Mouse (Mus musculus): ENCODE results near the gene Ptprn2. TPM values are rescaled to one million over a fixed set of nuclear protein-coding genes. Genes with fewer than 3 reads are reported as not detected.

Ptprn2 gene
- polyA plus RNA-seq, 1 experiment: 0.22 TPM

DNA sequence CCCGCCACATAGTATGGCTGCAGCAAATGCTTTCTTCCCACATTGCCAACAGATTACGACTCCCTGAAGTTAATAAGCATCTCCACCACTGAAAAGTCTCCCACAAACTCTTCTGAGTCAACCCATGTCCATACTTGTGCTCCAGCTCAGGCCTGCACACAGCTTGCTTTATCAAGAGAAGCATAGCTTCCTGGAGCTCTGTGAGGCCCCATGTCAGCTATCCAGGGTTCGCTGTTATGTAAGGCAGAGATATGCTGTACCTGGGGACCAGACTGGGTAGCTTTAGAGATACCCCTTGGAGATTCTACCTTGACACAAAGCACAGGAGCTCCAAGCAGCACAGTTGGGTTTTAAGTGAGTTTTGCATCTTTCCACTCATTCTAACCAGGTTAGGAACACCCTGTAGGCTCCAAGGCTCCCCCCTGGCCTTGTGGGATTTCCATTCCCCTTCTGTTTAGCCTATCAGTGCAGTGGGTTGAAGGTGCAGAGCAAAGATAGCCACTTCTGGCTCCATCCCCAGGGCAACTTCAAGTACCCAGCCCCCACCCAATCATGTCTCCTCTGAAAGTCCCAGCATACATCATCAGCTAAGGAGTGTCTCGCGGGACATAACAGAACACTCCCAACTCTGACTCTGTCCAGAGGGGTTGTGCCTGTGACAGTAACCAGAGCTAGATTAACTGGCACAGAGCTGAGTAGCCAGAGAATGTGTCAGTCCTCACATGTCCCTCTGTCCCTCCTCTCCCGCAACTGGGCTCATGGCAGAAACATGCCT lies 572.9 kb downstream of the Ptprn2 start:
- H3ac ChIP-seq (ENCODE audit: control insufficient read depth, insufficient read length): no peak overlapping the region
- H3K4me3 ChIP-seq: no peak overlapping the region
- H3K27me3 ChIP-seq (ENCODE audit: control insufficient read depth, insufficient read depth, insufficient read length): no peaks in the 10 kb centered on the region
- no peak for TF ChIP-seq POLR2AphosphoS2 (IDR thresholded peaks at IDR 0.05; ENCODE audit: insufficient read length, low read depth)
- TF ChIP-seq E2F4 (IDR thresholded peaks at IDR 0.05; ENCODE audit: insufficient read depth): no peak
- TF ChIP-seq MAX (IDR thresholded peaks at IDR 0.05; ENCODE audit: low read depth): no peak
- TF ChIP-seq MYOG (IDR thresholded peaks at IDR 0.05; ENCODE audit: control insufficient read depth in 1 of 3, insufficient read depth in 1 of 3, insufficient read length in 2 of 3, low read depth in 2 of 3): no peak
- TF ChIP-seq TCF12 (IDR thresholded peaks at IDR 0.05; ENCODE audit: insufficient read depth, poor library complexity, severe bottlenecking): no peak
- no peak for TF ChIP-seq POLR2A (IDR thresholded peaks at IDR 0.05; ENCODE audit: insufficient read length, low read depth)
- H3K79me2 ChIP-seq (ENCODE audit: control insufficient read depth, insufficient read depth): no peaks in the 10 kb centered on the region
- H3K4me2 ChIP-seq (ENCODE audit: low read depth): no peak overlapping the region
- no peaks in the 10 kb centered on the region for H3K36me3 ChIP-seq (ENCODE audit: control insufficient read depth, insufficient read depth)

DNA sequence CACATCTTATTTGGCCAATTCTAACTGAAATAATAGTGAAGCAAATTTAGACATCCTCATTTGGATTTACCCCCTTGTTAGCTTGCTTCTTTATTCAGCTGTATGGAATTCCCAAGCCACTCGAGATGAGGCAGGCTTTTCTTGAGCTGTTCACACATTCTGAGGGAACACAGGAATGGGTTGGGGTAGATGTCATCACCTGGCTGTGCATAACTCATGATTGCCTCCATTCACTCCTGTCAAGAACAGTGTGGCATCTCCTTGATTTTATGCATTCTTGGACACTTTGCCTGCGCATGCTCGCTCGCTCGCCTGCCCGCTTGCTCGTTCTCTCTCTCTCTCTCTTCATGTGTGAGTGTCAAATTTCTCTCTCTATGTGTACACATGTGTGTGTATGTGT lies 573.5 kb downstream of the Ptprn2 start:
- Histone ChIP-seq H3K4me2 (ENCODE audit: low read depth) (no peak overlapping the region), H3K4me3 (no peak overlapping the region), H3K36me3 (ENCODE audit: control insufficient read depth, insufficient read depth) (no peaks in the 10 kb centered on the region), H3K79me2 (ENCODE audit: control insufficient read depth, insufficient read depth) (no peaks in the 10 kb centered on the region), H3ac (ENCODE audit: control insufficient read depth, insufficient read length) (no peak overlapping the region), H3K27me3 (ENCODE audit: control insufficient read depth, insufficient read depth, insufficient read length) (no peaks in the 10 kb centered on the region)
- TF ChIP-seq TCF12 (IDR thresholded peaks at IDR 0.05; ENCODE audit: insufficient read depth, poor library complexity, severe bottlenecking) (no peak), MAX (IDR thresholded peaks at IDR 0.05; ENCODE audit: low read depth) (no peak), TCF3 (IDR thresholded peaks at IDR 0.05; ENCODE audit: insufficient read length, low read depth) (no peak), POLR2AphosphoS2 (IDR thresholded peaks at IDR 0.05; ENCODE audit: insufficient read length, low read depth) (no peak), E2F4 (IDR thresholded peaks at IDR 0.05; ENCODE audit: insufficient read depth) (no peak), SRF (IDR thresholded peaks at IDR 0.05; ENCODE audit: control insufficient read depth, insufficient read length, low read depth) (no peak), MYOD1 (IDR thresholded peaks at IDR 0.05; ENCODE audit: control insufficient read depth in 1 of 3, insufficient read length in 2 of 3, low read depth in 2 of 3) (no peak), POLR2A (IDR thresholded peaks at IDR 0.05; ENCODE audit: insufficient read length, low read depth) (no peak), REST (IDR thresholded peaks at IDR 0.05; ENCODE audit: insufficient read depth, insufficient read length) (no peak), MYOG (IDR thresholded peaks at IDR 0.05; ENCODE audit: control insufficient read depth in 1 of 3, insufficient read depth in 1 of 3, insufficient read length in 2 of 3, low read depth in 2 of 3) (no peak), CEBPB (IDR thresholded peaks at IDR 0.05; ENCODE audit: insufficient read depth, poor library complexity, severe bottlenecking) (no peak)

DNA sequence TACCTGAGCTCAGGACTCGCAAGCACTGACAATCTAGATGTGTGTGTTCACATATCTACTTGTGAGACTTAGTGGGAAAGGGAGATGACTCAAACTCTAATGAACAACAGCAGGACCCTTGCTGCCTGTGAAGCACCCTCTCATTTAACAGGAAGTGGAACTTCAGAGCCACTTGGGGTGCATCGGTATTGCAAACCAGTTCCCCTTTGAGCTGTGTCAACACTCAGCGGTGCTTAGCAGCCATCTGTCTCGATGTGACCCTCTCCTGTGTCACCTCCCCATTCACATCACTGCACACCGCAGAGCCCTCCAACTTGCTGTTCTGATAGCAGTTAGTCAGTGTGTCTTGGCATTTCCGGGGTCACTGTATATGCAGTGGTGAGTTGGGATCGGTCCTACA lies 592.1 kb downstream of the Ptprn2 start:
- no peak overlapping the region for H3K4me3 ChIP-seq
- no peak for TF ChIP-seq SRF (IDR thresholded peaks at IDR 0.05; ENCODE audit: control insufficient read depth, insufficient read length, low read depth)
- TF ChIP-seq MAX (IDR thresholded peaks at IDR 0.05; ENCODE audit: low read depth): no peak
- TF ChIP-seq POLR2AphosphoS2 (IDR thresholded peaks at IDR 0.05; ENCODE audit: insufficient read length, low read depth): no peak
- no peak for TF ChIP-seq REST (IDR thresholded peaks at IDR 0.05; ENCODE audit: insufficient read depth, insufficient read length)
- TF ChIP-seq E2F4 (IDR thresholded peaks at IDR 0.05; ENCODE audit: insufficient read depth): no peak
- TF ChIP-seq POLR2A (IDR thresholded peaks at IDR 0.05; ENCODE audit: insufficient read length, low read depth): no peak
- no peak for TF ChIP-seq USF1 (IDR thresholded peaks at IDR 0.05; ENCODE audit: low read depth)
- no peak for TF ChIP-seq TCF12 (IDR thresholded peaks at IDR 0.05; ENCODE audit: insufficient read depth, poor library complexity, severe bottlenecking)
- no peak for TF ChIP-seq CEBPB (IDR thresholded peaks at IDR 0.05; ENCODE audit: insufficient read depth, poor library complexity, severe bottlenecking)
- TF ChIP-seq MYOD1 (IDR thresholded peaks at IDR 0.05; ENCODE audit: control insufficient read depth in 1 of 3, insufficient read length in 2 of 3, low read depth in 2 of 3): no peak
- no peak for TF ChIP-seq TCF3 (IDR thresholded peaks at IDR 0.05; ENCODE audit: insufficient read length, low read depth)
- no peak for TF ChIP-seq MYOG (IDR thresholded peaks at IDR 0.05; ENCODE audit: control insufficient read depth in 1 of 3, insufficient read depth in 1 of 3, insufficient read length in 2 of 3, low read depth in 2 of 3)
- H3K36me3 ChIP-seq (ENCODE audit: control insufficient read depth, insufficient read depth): no peaks in the 10 kb centered on the region

DNA sequence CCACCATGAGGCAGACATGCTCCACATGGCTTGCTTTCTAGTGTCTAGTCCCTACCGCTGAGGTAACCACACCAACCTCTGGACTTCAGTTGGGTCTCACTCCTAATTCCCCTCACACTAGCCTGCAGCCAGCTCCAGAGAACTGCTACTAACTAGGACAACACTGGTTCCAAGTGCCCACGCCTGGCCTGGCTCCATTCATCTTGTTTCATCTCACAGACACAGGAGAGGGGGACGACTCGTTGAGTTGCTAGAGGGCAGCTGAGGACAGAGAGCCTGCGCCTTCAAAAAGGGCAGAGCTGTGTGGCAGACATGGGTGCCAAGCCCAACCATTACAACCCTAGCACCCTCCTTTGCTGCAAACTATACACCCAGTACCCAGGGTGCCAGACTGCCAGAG lies 593.4 kb downstream of the Ptprn2 start:
- H3K4me3 ChIP-seq: no peak overlapping the region
- no peaks in the 10 kb centered on the region for H3K79me2 ChIP-seq (ENCODE audit: control insufficient read depth, insufficient read depth)
- no peaks in the 10 kb centered on the region for H3K27me3 ChIP-seq (ENCODE audit: control insufficient read depth, insufficient read depth, insufficient read length)
- TF ChIP-seq MYOG (IDR thresholded peaks at IDR 0.05; ENCODE audit: control insufficient read depth in 1 of 3, insufficient read depth in 1 of 3, insufficient read length in 2 of 3, low read depth in 2 of 3) (no peak), E2F4 (IDR thresholded peaks at IDR 0.05; ENCODE audit: insufficient read depth) (no peak), POLR2AphosphoS2 (IDR thresholded peaks at IDR 0.05; ENCODE audit: insufficient read length, low read depth) (no peak), TCF3 (IDR thresholded peaks at IDR 0.05; ENCODE audit: insufficient read length, low read depth) (no peak), MAX (IDR thresholded peaks at IDR 0.05; ENCODE audit: low read depth) (no peak), USF1 (IDR thresholded peaks at IDR 0.05; ENCODE audit: low read depth) (no peak), SRF (IDR thresholded peaks at IDR 0.05; ENCODE audit: control insufficient read depth, insufficient read length, low read depth) (no peak), TCF12 (IDR thresholded peaks at IDR 0.05; ENCODE audit: insufficient read depth, poor library complexity, severe bottlenecking) (no peak), CEBPB (IDR thresholded peaks at IDR 0.05; ENCODE audit: insufficient read depth, poor library complexity, severe bottlenecking) (no peak), REST (IDR thresholded peaks at IDR 0.05; ENCODE audit: insufficient read depth, insufficient read length) (no peak), POLR2A (IDR thresholded peaks at IDR 0.05; ENCODE audit: insufficient read length, low read depth) (no peak), MYOD1 (IDR thresholded peaks at IDR 0.05; ENCODE audit: control insufficient read depth in 1 of 3, insufficient read length in 2 of 3, low read depth in 2 of 3) (no peak)
- no peaks in the 10 kb centered on the region for H3K36me3 ChIP-seq (ENCODE audit: control insufficient read depth, insufficient read depth)
- H3ac ChIP-seq (ENCODE audit: control insufficient read depth, insufficient read length): no peak overlapping the region
- no peak overlapping the region for H3K4me2 ChIP-seq (ENCODE audit: low read depth)

More for the DNA sequence above, 592.1 kb downstream of the Ptprn2 start:
- no peaks in the 10 kb centered on the region for H3K27me3 ChIP-seq (ENCODE audit: control insufficient read depth, insufficient read depth, insufficient read length)
- no peak overlapping the region for H3K4me2 ChIP-seq (ENCODE audit: low read depth)
- no peaks in the 10 kb centered on the region for H3K79me2 ChIP-seq (ENCODE audit: control insufficient read depth, insufficient read depth)
- H3ac ChIP-seq (ENCODE audit: control insufficient read depth, insufficient read length): no peak overlapping the region
